Mouse (Mus musculus): ENCODE measurements around the gene Epn2. TPM values are rescaled to one million over a fixed set of nuclear protein-coding genes. Genes with fewer than 3 reads are reported as not detected.
A peak's percentile ranks its signal among the peaks of the same experiment; 100 is the strongest.

Gene Epn2
- total and polyA plus RNA-seq, 3 experiments = 20.4 to 24.9 (median 23.1) TPM

GRCm38 (mm10) chr11:61503933-61504332 is 75.6 kb downstream of the Epn2 start:
- no peak for DNase-seq
- no peaks in the 10 kb centered on the region; the same call in 1 of the 2 replicates for H3K4me1 ChIP-seq (ENCODE audit: control insufficient read depth, insufficient read depth, low read length)
- no peak overlapping the region for H3K27ac ChIP-seq
- no peaks in the 10 kb centered on the region for H3K79me2 ChIP-seq (replicated peaks; ENCODE audit: control insufficient read depth, insufficient read depth, low read length)
- TF ChIP-seq POLR2A (IDR thresholded peaks at IDR 0.05; ENCODE audit: insufficient read depth, low read depth, low read length) (no peak), CTCF (IDR thresholded peaks at IDR 0.05) (no peak), EP300 (IDR thresholded peaks at IDR 0.05; ENCODE audit: insufficient read depth, low read depth, low read length) (no peak)
- no peak overlapping the region for H3K9ac ChIP-seq (ENCODE audit: low read depth, low read length)
- intact Hi-C loops (cut with DNase I) = loop anchor here (1.0 to 5.0 kb wide), 6 partner anchors 9 to 397 kb away; no protein-coding TSS in a partner anchor
- no peak overlapping the region for H3K4me3 ChIP-seq
- no peaks in the 10 kb centered on the region for H3K36me3 ChIP-seq (ENCODE audit: control insufficient read depth, insufficient read depth, low read length)
- no peaks in the 10 kb centered on the region for H3K27me3 ChIP-seq (ENCODE audit: control insufficient read depth, insufficient read depth, low read length)
- 82% methylated on average over 8 of the region's 8 CpGs for WGBS

GRCm38 (mm10) chr11:61498736-61499504 is 80.6 kb downstream of the Epn2 start:
- no peaks in the 10 kb centered on the region for H3K36me3 ChIP-seq (ENCODE audit: control insufficient read depth, insufficient read depth, low read length)
- no peaks in the 10 kb centered on the region for H3K27me3 ChIP-seq (ENCODE audit: control insufficient read depth, insufficient read depth, low read length)
- TF ChIP-seq CTCF (IDR thresholded peaks at IDR 0.05) (no peak), EP300 (IDR thresholded peaks at IDR 0.05; ENCODE audit: insufficient read depth, low read depth, low read length) (no peak)
- H3K9ac ChIP-seq (ENCODE audit: low read depth, low read length) = 0 out of 2 replicates have a peak overlapping the region, but pooled peaks have one; percentile 17
- no peak overlapping the region for H3K4me3 ChIP-seq
- 54% methylated on average over 6 of the region's 6 CpGs for WGBS
- peaks cover 1% of the 10 kb centered on the region; the same call in 1 of the 2 replicates for H3K4me1 ChIP-seq (ENCODE audit: control insufficient read depth, insufficient read depth, low read length)
- no peaks in the 10 kb centered on the region for H3K79me2 ChIP-seq (replicated peaks; ENCODE audit: control insufficient read depth, insufficient read depth, low read length)
- no peak for DNase-seq
- no peak overlapping the region for H3K27ac ChIP-seq
- intact Hi-C loops (cut with DNase I) = no loop called here

GRCm38 (mm10) chr11:61497490-61497889 is 82.0 kb downstream of the Epn2 start:
- Histone ChIP-seq H3K27me3 (ENCODE audit: control insufficient read depth, insufficient read depth, low read length) (no peaks in the 10 kb centered on the region), H3K9ac (ENCODE audit: low read depth, low read length) (no peak overlapping the region), H3K4me3 (no peak overlapping the region), H3K79me2 (replicated peaks; ENCODE audit: control insufficient read depth, insufficient read depth, low read length) (no peaks in the 10 kb centered on the region), H3K4me1 (ENCODE audit: control insufficient read depth, insufficient read depth, low read length) (peaks cover 5% of the 10 kb centered on the region), H3K36me3 (ENCODE audit: control insufficient read depth, insufficient read depth, low read length) (no peaks in the 10 kb centered on the region), H3K27ac (no peak overlapping the region)
- DNase-seq = no peak
- no peak for TF ChIP-seq CTCF (IDR thresholded peaks at IDR 0.05)
- no peak for TF ChIP-seq POLR2A (IDR thresholded peaks at IDR 0.05; ENCODE audit: insufficient read depth, low read depth, low read length)
- no peak for TF ChIP-seq EP300 (IDR thresholded peaks at IDR 0.05; ENCODE audit: insufficient read depth, low read depth, low read length)
- intact Hi-C loops (cut with DNase I) = no loop called here
- 70% methylated on average over 1 of the region's 1 CpGs for WGBS

GRCm38 (mm10) chr11:61495528-61495927 is 84.0 kb downstream of the Epn2 start:
- Histone ChIP-seq H3K9ac (ENCODE audit: low read depth, low read length) (no peak overlapping the region), H3K27ac (no peak overlapping the region; the same call in 1 of the 2 replicates), H3K36me3 (ENCODE audit: control insufficient read depth, insufficient read depth, low read length) (no peaks in the 10 kb centered on the region), H3K4me3 (no peak overlapping the region), H3K79me2 (replicated peaks; ENCODE audit: control insufficient read depth, insufficient read depth, low read length) (no peaks in the 10 kb centered on the region), H3K4me1 (ENCODE audit: control insufficient read depth, insufficient read depth, low read length) (peaks cover 5% of the 10 kb centered on the region), H3K27me3 (ENCODE audit: control insufficient read depth, insufficient read depth, low read length) (no peaks in the 10 kb centered on the region)
- TF ChIP-seq POLR2A (IDR thresholded peaks at IDR 0.05; ENCODE audit: insufficient read depth, low read depth, low read length) (no peak), CTCF (IDR thresholded peaks at IDR 0.05) (no peak), EP300 (IDR thresholded peaks at IDR 0.05; ENCODE audit: insufficient read depth, low read depth, low read length) (no peak)
- intact Hi-C loops (cut with DNase I) = loop anchor here (1.0 kb wide), 1 partner anchor 8 kb away; no protein-coding TSS in a partner anchor
- DNase-seq = no peak
- 92% methylated on average over 2 of the region's 2 CpGs for WGBS

- Histone ChIP-seq H3K4me3 (peak within 1 kb of the TSS; percentile 82), H3K9ac (ENCODE audit: low read depth, low read length) (peak within 1 kb of the TSS; percentile 84), H3K79me2 (replicated peaks; ENCODE audit: control insufficient read depth, insufficient read depth, low read length) (no peaks in the 10 kb centered on the region), H3K36me3 (ENCODE audit: control insufficient read depth, insufficient read depth, low read length) (no peaks in the 10 kb centered on the region), H3K4me1 (ENCODE audit: control insufficient read depth, insufficient read depth, low read length) (peaks cover 5% of the 10 kb centered on the region), H3K27ac (peak within 1 kb of the TSS; percentile 90), H3K27me3 (ENCODE audit: control insufficient read depth, insufficient read depth, low read length) (no peaks in the 10 kb centered on the region)
- peak; percentile 95 to 98 for DNase-seq
- TF ChIP-seq POLR2A (IDR thresholded peaks at IDR 0.05; ENCODE audit: insufficient read depth, low read depth, low read length) (peak; percentile 58), EP300 (IDR thresholded peaks at IDR 0.05; ENCODE audit: insufficient read depth, low read depth, low read length) (peak; percentile 53; the same call in 1 of the 2 replicates), CTCF (IDR thresholded peaks at IDR 0.05) (no peak)
- intact Hi-C loops (cut with DNase I) = loop anchor here (5.0 kb wide), 1 partner anchor 317 kb away; the partner anchor contains the start of gene Usp22
- WGBS = under 1% methylated on average over 58 of the region's 62 CpGs
Measured at GRCm38 (mm10) chr11:61494129-61494997, 85.1 kb downstream of the Epn2 start, which contains the start of gene Mapk7. TSS of gene Mapk7 (minus strand) at chr11:61494406.

Measured in heart, adult 2 months (tissue).